ENCODE assay signal across 10 mouse cellular contexts in the genomic region with DNA sequence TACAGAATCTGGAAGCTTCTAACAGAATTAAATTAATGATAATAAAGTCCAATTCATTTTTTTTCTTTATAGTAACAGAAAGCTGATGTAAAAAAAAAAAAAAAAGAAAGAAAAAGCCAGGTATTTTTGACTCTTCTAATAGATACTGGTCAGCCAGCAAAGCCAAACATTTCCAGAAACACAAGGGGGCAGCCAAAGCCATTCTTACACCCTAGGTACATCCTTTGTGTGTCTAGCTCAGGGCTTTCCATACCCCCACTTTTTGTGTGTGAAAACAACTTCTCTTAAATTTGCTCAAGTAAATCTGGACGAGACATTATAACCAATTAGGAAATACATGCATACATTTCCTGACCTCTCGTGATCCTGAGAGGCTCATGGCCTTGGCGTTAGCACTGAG. TPM values are rescaled to one million over a fixed set of nuclear protein-coding genes. Genes with fewer than 3 reads are reported as not detected.
DNase-seq lines count a peak whose midpoint lies in the region; ATAC-seq and TF ChIP-seq lines count a peak whose summit lies in the region.
"Had no signal": no experiment of that assay in that cellular context is flagged by ENCODE, and none has a peak within 500 bp of the region (broad histone marks: within the 10 kb centered on the region; RNA-seq: fewer than 3 reads in every experiment).

No protein-coding gene starts in this region.

- ATAC-seq in intestine, postnatal 0 days, result no peak
- ATAC-seq in intestine, embryonic 16.5 days, result no peak

- H3K36me3 ChIP-seq in intestine, postnatal 0 days (ENCODE audit: control insufficient read depth, insufficient read depth), result no peaks in the 10 kb centered on the region
- H3K36me3 ChIP-seq in intestine, embryonic 16.5 days (ENCODE audit: control insufficient read depth, insufficient read depth, low read length), result no peaks in the 10 kb centered on the region
- no peaks in the 10 kb centered on the region for H3K36me3 ChIP-seq in splenic B cell, adult 2 months (ENCODE audit: control insufficient read depth, insufficient read depth, low read length, poor library complexity, severe bottlenecking)

- peak; percentile 39 to 42 for DNase-seq in cerebellum, postnatal 10 days
- no peak for DNase-seq in cerebellum, adult 11-12 months
- DNase-seq in testis, postnatal 10 days (ENCODE audit: low spot score), result peak; percentile 48
- DNase-seq in testis, postnatal 14 days (ENCODE audit: low spot score), result no peak
- peak; percentile 68 for DNase-seq in splenic B cell, adult 2 months (ENCODE audit: low read depth, low spot score)
- DNase-seq in right cerebral cortex, adult 18-20 months, result no peak
- DNase-seq: layer of hippocampus, postnatal 36 days had no signal

- no peak overlapping the region for H3K4me2 ChIP-seq in intestine, postnatal 0 days (replicated peaks; ENCODE audit: low read depth)
- no peak overlapping the region for H3K4me2 ChIP-seq in intestine, embryonic 16.5 days (ENCODE audit: low read depth, low read length)

- no peak overlapping the region for H3K27ac ChIP-seq in intestine, postnatal 0 days (ENCODE audit: low read depth, low read length)
- H3K27ac ChIP-seq in intestine, embryonic 16.5 days (ENCODE audit: low read length), result no peak overlapping the region

- no peak overlapping the region for H3K9ac ChIP-seq in intestine, postnatal 0 days (ENCODE audit: low read depth, low read length)
- no peak overlapping the region for H3K9ac ChIP-seq in intestine, embryonic 16.5 days (ENCODE audit: low read depth, low read length)

- peak; percentile 57 for TF ChIP-seq CTCF in intestine, postnatal 0 days (IDR thresholded peaks at IDR 0.05; ENCODE audit: low read depth)

- H3K4me3 ChIP-seq in intestine, postnatal 0 days (ENCODE audit: low read depth, low read length), result no peak overlapping the region
- no peak overlapping the region for H3K4me3 ChIP-seq in intestine, embryonic 16.5 days (ENCODE audit: low read length)

- H3K9me3 ChIP-seq in intestine, postnatal 0 days (ENCODE audit: control insufficient read depth), result no peaks in the 10 kb centered on the region
- no peaks in the 10 kb centered on the region for H3K9me3 ChIP-seq in intestine, embryonic 16.5 days (ENCODE audit: control insufficient read depth, low read length)

- H3K27me3 ChIP-seq in intestine, postnatal 0 days (replicated peaks; ENCODE audit: control insufficient read depth, insufficient read depth, low read length), result no peaks in the 10 kb centered on the region
- no peaks in the 10 kb centered on the region for H3K27me3 ChIP-seq in intestine, embryonic 16.5 days (replicated peaks; ENCODE audit: control insufficient read depth, insufficient read depth, low read length)
- H3K27me3 ChIP-seq in splenic B cell, adult 2 months (ENCODE audit: control insufficient read depth, insufficient read depth, low read length, poor library complexity, severe bottlenecking), result no peaks in the 10 kb centered on the region

- no peaks in the 10 kb centered on the region for H3K4me1 ChIP-seq in intestine, postnatal 0 days (replicated peaks; ENCODE audit: control insufficient read depth, insufficient read depth, low read length)
- H3K4me1 ChIP-seq in intestine, embryonic 16.5 days (ENCODE audit: control insufficient read depth, insufficient read depth, low read length), result no peaks in the 10 kb centered on the region

- WGBS in intestine, postnatal 0 days, result 81% methylated on average over 3 of the region's 3 CpGs
- 83% methylated on average over 3 of the region's 3 CpGs for WGBS in intestine, embryonic 16.5 days

RNA-seq across cellular contexts. Expression of gene Calhm6, which starts 24.0 kb away (rescaled TPM):
- polyA plus RNA-seq in intestine, postnatal 0 days (2015; fragmentation: Nextera tagmentation; extraction: Ambion mirVana), result 2.4 and 2.6 TPM in 2 replicates
- 1.4 and 1.7 TPM in 2 replicates for polyA plus RNA-seq in intestine, embryonic 16.5 days (2015; fragmentation: Nextera tagmentation; extraction: Ambion mirVana)
- polyA plus RNA-seq: C2C12 had no signal

RNA-seq across cellular contexts. Expression of gene Calhm5, which starts 55.5 kb away (rescaled TPM):
- 1.1 and 1.4 TPM in 2 replicates for polyA plus RNA-seq in intestine, postnatal 0 days (2015; fragmentation: Nextera tagmentation; extraction: Ambion mirVana)
- polyA plus RNA-seq in intestine, embryonic 16.5 days (2015; fragmentation: Nextera tagmentation; extraction: Ambion mirVana), result 0.94 and 1.1 TPM in 2 replicates

RNA-seq across cellular contexts. Expression of gene Dse, which starts 55.7 kb away (rescaled TPM):
- polyA plus RNA-seq in intestine, postnatal 0 days (2015; fragmentation: Nextera tagmentation; extraction: Ambion mirVana), result 5.8 and 6.3 TPM in 2 replicates
- 13.6 and 14.8 TPM in 2 replicates for polyA plus RNA-seq in intestine, embryonic 16.5 days (2015; fragmentation: Nextera tagmentation; extraction: Ambion mirVana)

Comparison
In these comparisons a context has a peak if more than half of its experiments do, and no peak if none do; other contexts are left out.
1. DNase-seq: peak in cerebellum, postnatal 10 days (2 of 2), testis, postnatal 10 days (single experiment) and splenic B cell, adult 2 months (single experiment); none in cerebellum, adult 11-12 months (single experiment), testis, postnatal 14 days (single experiment) and right cerebral cortex, adult 18-20 months (single experiment).